Mouse (Mus musculus): ENCODE data around the gene Aste1. TPM values are rescaled to one million over a fixed set of nuclear protein-coding genes. Genes with fewer than 3 reads are reported as not detected.

The Aste1 gene
- 12.7 and 15.3 TPM in 2 replicates for polyA plus RNA-seq (2014; fragmentation: Nextera tagmentation; extraction: Ambion mirVana)

DNA sequence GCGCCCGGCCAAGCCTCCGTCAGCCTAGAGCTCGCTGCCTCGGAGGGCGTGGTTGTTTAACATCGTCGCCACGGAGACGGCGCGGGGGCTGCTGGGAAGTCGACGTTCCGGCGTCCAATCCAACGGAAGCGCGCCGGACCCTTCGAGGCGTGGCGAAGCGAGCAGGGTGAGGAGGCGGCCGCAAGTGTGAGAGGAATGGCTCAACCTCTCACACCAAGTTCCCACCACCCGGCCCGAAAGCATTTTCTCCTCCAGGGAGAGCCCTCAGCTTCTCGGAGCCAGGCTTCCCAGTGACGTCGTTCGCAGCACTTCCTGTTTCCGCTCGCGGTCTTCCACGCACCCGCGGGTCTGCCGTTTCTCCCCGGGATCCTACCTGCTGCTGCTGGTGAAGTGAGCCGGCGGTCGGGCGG is at the start of gene Aste1, which contains the start of gene Nek11:
TSS of gene Aste1 (plus strand) at position 175 of the 410 bp plus-strand sequence.
TSS of gene Nek11 (minus strand) at position 307 of the 410 bp plus-strand sequence.
- peak within 1 kb of the TSS; percentile 69 for H3K4me3 ChIP-seq (replicated peaks; ENCODE audit: low read depth, low read length)
- H3K4me2 ChIP-seq (ENCODE audit: low read length) = peak within 1 kb of the TSS; percentile 79
- ATAC-seq (ENCODE audit: low FRiP score, low TSS enrichment) (peak; percentile 95), DNase-seq (peak; percentile 97)
- H3K9me3 ChIP-seq (ENCODE audit: control insufficient read depth, low read length) = no peaks in the 10 kb centered on the region
- H3K4me1 ChIP-seq (ENCODE audit: control insufficient read depth, insufficient read depth, low read length) = peaks cover 25% of the 10 kb centered on the region
- peaks cover 13% of the 10 kb centered on the region; the same call in 1 of the 2 replicates for H3K36me3 ChIP-seq (ENCODE audit: control insufficient read depth, insufficient read depth, low read length)
- peak within 1 kb of the TSS; percentile 62 for H3K9ac ChIP-seq (replicated peaks; ENCODE audit: low read length)
- 0 out of 2 replicates have a peak, but pooled peaks cover 3% of the 10 kb centered on the region for H3K27me3 ChIP-seq (ENCODE audit: control insufficient read depth, insufficient read depth, low read length)
- under 1% methylated on average over 44 of the region's 44 CpGs for WGBS
- peak within 1 kb of the TSS; percentile 81 for H3K27ac ChIP-seq (replicated peaks; ENCODE audit: low read depth, low read length)

DNA sequence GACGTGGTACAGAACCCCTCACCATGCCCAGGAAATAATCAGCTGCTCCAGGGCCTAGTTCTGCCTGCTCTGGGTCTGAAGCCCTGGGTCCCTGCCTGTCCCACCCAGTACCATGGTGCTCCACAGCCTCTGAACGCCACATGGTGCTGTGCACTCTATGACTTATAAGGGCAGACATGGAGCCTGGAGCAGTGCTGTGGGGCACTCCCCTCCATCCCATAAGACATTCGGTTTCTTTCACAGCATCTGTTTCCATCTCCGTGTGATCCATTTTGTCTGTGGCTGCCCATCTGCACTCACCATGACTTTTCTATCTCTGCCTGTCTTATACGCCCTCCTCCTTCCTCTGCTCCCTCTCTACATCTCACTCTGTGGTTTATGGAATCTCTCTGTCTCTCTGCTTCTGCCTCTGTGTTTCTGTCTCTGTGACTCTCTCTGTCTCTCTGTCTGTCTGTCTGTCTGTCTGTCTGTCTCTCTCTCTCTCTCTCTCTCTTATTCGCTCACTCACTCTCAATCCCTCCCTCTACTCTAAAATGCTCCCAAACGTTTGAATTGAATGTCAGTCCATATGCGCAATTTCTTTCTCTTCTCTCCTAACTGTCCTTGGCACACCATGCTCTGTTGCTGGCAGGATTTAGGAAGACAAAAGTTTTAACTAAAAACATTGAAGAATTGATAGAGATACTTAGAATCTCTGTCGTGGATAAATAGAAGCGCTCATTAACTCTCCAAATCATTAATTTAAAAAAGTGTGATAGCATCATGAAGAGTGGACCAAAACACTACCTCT is 46.8 kb upstream of the Aste1 start:
- Histone ChIP-seq H3K4me2 (ENCODE audit: low read length) (no peak overlapping the region), H3K4me3 (replicated peaks; ENCODE audit: low read depth, low read length) (no peak overlapping the region), H3K4me1 (ENCODE audit: control insufficient read depth, insufficient read depth, low read length) (0 out of 2 replicates have a peak, but pooled peaks cover 3% of the 10 kb centered on the region), H3K27me3 (ENCODE audit: control insufficient read depth, insufficient read depth, low read length) (no peaks in the 10 kb centered on the region), H3K9ac (replicated peaks; ENCODE audit: low read length) (no peak overlapping the region), H3K27ac (replicated peaks; ENCODE audit: low read depth, low read length) (0 out of 2 replicates have a peak overlapping the region, but pooled peaks have one; percentile 5), H3K36me3 (ENCODE audit: control insufficient read depth, insufficient read depth, low read length) (no peaks in the 10 kb centered on the region), H3K9me3 (ENCODE audit: control insufficient read depth, low read length) (peaks cover 4% of the 10 kb centered on the region; the same call in 1 of the 2 replicates)
- DNase-seq (no peak), ATAC-seq (ENCODE audit: low FRiP score, low TSS enrichment) (no peak)
- WGBS = 74% methylated on average over 10 of the region's 10 CpGs

GRCm38 (mm10) chr9:105349034-105349433 is 46.2 kb upstream of the Aste1 start:
- Histone ChIP-seq H3K4me1 (ENCODE audit: control insufficient read depth, insufficient read depth, low read length) (0 out of 2 replicates have a peak, but pooled peaks cover 3% of the 10 kb centered on the region), H3K4me2 (ENCODE audit: low read length) (no peak overlapping the region), H3K36me3 (ENCODE audit: control insufficient read depth, insufficient read depth, low read length) (no peaks in the 10 kb centered on the region), H3K27ac (replicated peaks; ENCODE audit: low read depth, low read length) (no peak overlapping the region), H3K9ac (replicated peaks; ENCODE audit: low read length) (no peak overlapping the region), H3K9me3 (ENCODE audit: control insufficient read depth, low read length) (no peaks in the 10 kb centered on the region), H3K4me3 (replicated peaks; ENCODE audit: low read depth, low read length) (no peak overlapping the region), H3K27me3 (ENCODE audit: control insufficient read depth, insufficient read depth, low read length) (no peaks in the 10 kb centered on the region)
- ATAC-seq (ENCODE audit: low FRiP score, low TSS enrichment) (no peak), DNase-seq (peak; percentile 45)
- 63% methylated on average over 5 of the region's 5 CpGs for WGBS

- no peak for ATAC-seq (ENCODE audit: low FRiP score, low TSS enrichment)
- Histone ChIP-seq H3K27me3 (ENCODE audit: control insufficient read depth, insufficient read depth, low read length) (no peaks in the 10 kb centered on the region), H3K4me1 (ENCODE audit: control insufficient read depth, insufficient read depth, low read length) (no peaks in the 10 kb centered on the region), H3K36me3 (ENCODE audit: control insufficient read depth, insufficient read depth, low read length) (no peaks in the 10 kb centered on the region), H3K4me3 (replicated peaks; ENCODE audit: low read depth, low read length) (no peak overlapping the region), H3K4me2 (ENCODE audit: low read length) (no peak overlapping the region), H3K27ac (replicated peaks; ENCODE audit: low read depth, low read length) (no peak overlapping the region), H3K9ac (replicated peaks; ENCODE audit: low read length) (no peak overlapping the region), H3K9me3 (ENCODE audit: control insufficient read depth, low read length) (no peaks in the 10 kb centered on the region)
- 67% methylated on average over 2 of the region's 2 CpGs for WGBS
- no peak for DNase-seq
These were observed 33.0 kb upstream of the Aste1 start for GRCm38 (mm10) chr9:105362181-105362580.

GRCm38 (mm10) chr9:105363520-105364231 is 31.5 kb upstream of the Aste1 start:
- H3K36me3 ChIP-seq (ENCODE audit: control insufficient read depth, insufficient read depth, low read length) = no peaks in the 10 kb centered on the region
- no peak for ATAC-seq (ENCODE audit: low FRiP score, low TSS enrichment)
- DNase-seq = no peak
- H3K27me3 ChIP-seq (ENCODE audit: control insufficient read depth, insufficient read depth, low read length) = no peaks in the 10 kb centered on the region
- H3K9ac ChIP-seq (replicated peaks; ENCODE audit: low read length) = no peak overlapping the region
- H3K4me3 ChIP-seq (replicated peaks; ENCODE audit: low read depth, low read length) = no peak overlapping the region
- 76% methylated on average over 5 of the region's 5 CpGs for WGBS
- no peaks in the 10 kb centered on the region for H3K9me3 ChIP-seq (ENCODE audit: control insufficient read depth, low read length)
- no peak overlapping the region for H3K4me2 ChIP-seq (ENCODE audit: low read length)
- H3K27ac ChIP-seq (replicated peaks; ENCODE audit: low read depth, low read length) = no peak overlapping the region
- H3K4me1 ChIP-seq (ENCODE audit: control insufficient read depth, insufficient read depth, low read length) = no peaks in the 10 kb centered on the region

DNA sequence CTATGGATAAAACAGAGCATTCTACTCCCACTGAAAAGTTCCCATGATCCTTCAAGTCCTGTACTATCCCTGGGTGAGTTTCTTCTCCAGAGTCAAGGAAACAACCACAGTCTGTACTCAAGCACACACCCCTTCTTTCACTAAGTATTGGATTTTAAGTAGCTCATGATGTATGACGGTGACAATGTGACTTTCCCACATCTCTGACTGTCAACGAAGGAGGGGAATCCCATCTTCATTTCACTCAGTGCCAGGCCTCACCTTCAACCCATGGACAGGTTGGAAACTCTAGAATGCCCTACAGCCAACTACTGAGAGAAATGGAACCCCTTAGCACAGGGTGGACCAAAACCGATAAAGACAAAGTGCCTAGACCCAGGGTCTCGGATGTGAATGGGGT is 29.0 kb upstream of the Aste1 start:
- Histone ChIP-seq H3K36me3 (ENCODE audit: control insufficient read depth, insufficient read depth, low read length) (no peaks in the 10 kb centered on the region), H3K9ac (replicated peaks; ENCODE audit: low read length) (no peak overlapping the region), H3K4me2 (ENCODE audit: low read length) (no peak overlapping the region), H3K27me3 (ENCODE audit: control insufficient read depth, insufficient read depth, low read length) (no peaks in the 10 kb centered on the region), H3K9me3 (ENCODE audit: control insufficient read depth, low read length) (no peaks in the 10 kb centered on the region), H3K27ac (replicated peaks; ENCODE audit: low read depth, low read length) (no peak overlapping the region), H3K4me1 (ENCODE audit: control insufficient read depth, insufficient read depth, low read length) (no peaks in the 10 kb centered on the region), H3K4me3 (replicated peaks; ENCODE audit: low read depth, low read length) (no peak overlapping the region)
- ATAC-seq (ENCODE audit: low FRiP score, low TSS enrichment) = no peak
- 94% methylated on average over 4 of the region's 4 CpGs for WGBS
- no peak for DNase-seq

DNA sequence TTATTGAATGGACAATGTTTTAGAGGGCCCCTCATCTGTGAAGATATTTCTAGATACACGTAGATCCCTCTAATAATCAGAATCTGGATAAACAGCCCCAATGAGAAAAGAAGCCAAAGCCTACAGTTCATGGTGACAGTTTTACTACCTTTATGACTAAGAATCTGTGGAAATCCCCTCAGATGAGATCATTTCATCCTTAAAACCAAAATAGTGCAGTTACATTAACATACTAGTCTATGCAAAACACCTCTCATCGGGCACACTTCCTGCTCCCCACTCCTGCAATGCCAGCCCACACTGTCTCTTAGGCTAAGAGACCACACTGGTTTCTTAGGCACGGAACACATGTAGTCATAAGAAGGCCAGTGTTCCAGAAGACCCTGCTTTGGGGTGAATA is 26.6 kb upstream of the Aste1 start:
- DNase-seq (no peak), ATAC-seq (ENCODE audit: low FRiP score, low TSS enrichment) (no peak)
- 86% methylated on average over 3 of the region's 3 CpGs for WGBS
- H3K27ac ChIP-seq (replicated peaks; ENCODE audit: low read depth, low read length) = no peak overlapping the region
- no peaks in the 10 kb centered on the region for H3K36me3 ChIP-seq (ENCODE audit: control insufficient read depth, insufficient read depth, low read length)
- H3K4me1 ChIP-seq (ENCODE audit: control insufficient read depth, insufficient read depth, low read length) = no peaks in the 10 kb centered on the region
- no peak overlapping the region for H3K4me2 ChIP-seq (ENCODE audit: low read length)
- no peaks in the 10 kb centered on the region for H3K9me3 ChIP-seq (ENCODE audit: control insufficient read depth, low read length)
- H3K9ac ChIP-seq (replicated peaks; ENCODE audit: low read length) = no peak overlapping the region
- no peaks in the 10 kb centered on the region for H3K27me3 ChIP-seq (ENCODE audit: control insufficient read depth, insufficient read depth, low read length)
- H3K4me3 ChIP-seq (replicated peaks; ENCODE audit: low read depth, low read length) = no peak overlapping the region

DNA sequence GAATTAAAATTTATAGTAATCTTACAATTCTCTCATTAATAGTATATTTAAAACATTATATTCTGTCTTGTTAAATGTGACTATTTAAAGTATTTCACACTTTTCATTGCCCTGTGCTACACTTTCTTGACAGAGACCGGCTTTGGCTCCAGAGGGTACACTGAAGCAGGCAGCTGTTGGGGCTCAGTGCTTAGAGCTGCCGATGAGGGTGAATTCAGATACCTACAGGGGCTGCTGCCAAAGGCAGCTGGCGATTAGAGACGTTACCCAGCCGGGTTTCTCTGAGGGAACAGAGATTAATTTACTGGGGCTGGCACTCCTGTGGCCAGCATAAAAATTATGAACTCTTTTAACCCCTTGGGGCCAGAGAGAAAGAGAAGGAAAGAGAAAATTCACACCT is 20.8 kb upstream of the Aste1 start:
- Histone ChIP-seq H3K4me3 (replicated peaks; ENCODE audit: low read depth, low read length) (no peak overlapping the region), H3K9me3 (ENCODE audit: control insufficient read depth, low read length) (no peaks in the 10 kb centered on the region), H3K4me2 (ENCODE audit: low read length) (no peak overlapping the region), H3K9ac (replicated peaks; ENCODE audit: low read length) (no peak overlapping the region), H3K27me3 (ENCODE audit: control insufficient read depth, insufficient read depth, low read length) (no peaks in the 10 kb centered on the region), H3K36me3 (ENCODE audit: control insufficient read depth, insufficient read depth, low read length) (no peaks in the 10 kb centered on the region), H3K4me1 (ENCODE audit: control insufficient read depth, insufficient read depth, low read length) (peaks cover 6% of the 10 kb centered on the region; the same call in 1 of the 2 replicates), H3K27ac (replicated peaks; ENCODE audit: low read depth, low read length) (no peak overlapping the region)
- WGBS = 54% methylated on average over 5 of the region's 5 CpGs
- no peak for ATAC-seq (ENCODE audit: low FRiP score, low TSS enrichment)
- no peak for DNase-seq

All from midbrain, embryonic 14.5 days (tissue).